Mouse (Mus musculus): ENCODE data around the gene Rbmxl2.
A peak's percentile ranks its signal among the peaks of the same experiment; 100 is the strongest.

Rbmxl2 gene

GRCm38 (mm10) chr7:107209204-107209860 lies at the start of gene Rbmxl2:
Gene Rbmxl2 (plus strand): TSS chr7:107209445.
- no peak for DNase-seq

GRCm38 (mm10) chr7:107166690-107167089 lies 42.6 kb upstream of the Rbmxl2 start, which contains the start of gene Nlrp14:
Gene Nlrp14 (plus strand): TSS chr7:107166990.
- no peak for DNase-seq

- no peak for DNase-seq
These were observed 28.8 kb upstream of the Rbmxl2 start for GRCm38 (mm10) chr7:107180406-107180805.

GRCm38 (mm10) chr7:107201817-107202216 lies 7.4 kb upstream of the Rbmxl2 start:
- no peak for DNase-seq

GRCm38 (mm10) chr7:107207843-107208242 lies 1.4 kb upstream of the Rbmxl2 start:
- DNase-seq: no peak

- no peak for DNase-seq
These were observed 906 bp downstream of the Rbmxl2 start for GRCm38 (mm10) chr7:107210126-107210576.

- DNase-seq: peak; percentile 17 to 52
These were observed 6.5 kb downstream of the Rbmxl2 start for GRCm38 (mm10) chr7:107215723-107216122.

GRCm38 (mm10) chr7:107216845-107217244 lies 7.6 kb downstream of the Rbmxl2 start:
- DNase-seq: no peak

GRCm38 (mm10) chr7:107236854-107237253 lies 27.6 kb downstream of the Rbmxl2 start:
- no peak for DNase-seq

GRCm38 (mm10) chr7:107237498-107237897 lies 28.3 kb downstream of the Rbmxl2 start:
- DNase-seq: no peak

GRCm38 (mm10) chr7:107241371-107241883 lies 32.2 kb downstream of the Rbmxl2 start:
- no peak for DNase-seq

GRCm38 (mm10) chr7:107250211-107250985 lies 41.2 kb downstream of the Rbmxl2 start:
- DNase-seq: no peak

GRCm38 (mm10) chr7:107253355-107253754 lies 44.1 kb downstream of the Rbmxl2 start:
- DNase-seq: no peak

GRCm38 (mm10) chr7:107259936-107260335 lies 50.7 kb downstream of the Rbmxl2 start:
- DNase-seq: no peak
